Mouse (Mus musculus): ENCODE results near the gene Mllt6.
A peak's percentile ranks its signal among the peaks of the same experiment; 100 is the strongest.
"Not testable (repeated sequence)": the region's sequence is repeated elsewhere in the genome, so short reads cannot be mapped to it uniquely, and the experiment has no call there.

Gene Mllt6

GRCm38 (mm10) chr11:97714784-97715760 lies 51.9 kb downstream of the Mllt6 start:
- no peak for DNase-seq (ENCODE audit: low read depth, low spot score)

- DNase-seq (ENCODE audit: low read depth, low spot score), result no peak
Measured at GRCm38 (mm10) chr11:97716021-97716420, 52.8 kb downstream of the Mllt6 start.

- DNase-seq (ENCODE audit: low read depth, low spot score), result no peak
Measured at GRCm38 (mm10) chr11:97717369-97718280, 54.4 kb downstream of the Mllt6 start.

- DNase-seq (ENCODE audit: low read depth, low spot score), result no peak
Measured at GRCm38 (mm10) chr11:97718281-97718860, 55.2 kb downstream of the Mllt6 start.

- DNase-seq (ENCODE audit: low read depth, low spot score), result no peak
Measured at GRCm38 (mm10) chr11:97719041-97719440, 55.8 kb downstream of the Mllt6 start.

- DNase-seq (ENCODE audit: low read depth, low spot score), result no peak
Measured at GRCm38 (mm10) chr11:97721338-97721737, 58.1 kb downstream of the Mllt6 start.

- no peak for DNase-seq (ENCODE audit: low read depth, low spot score)
Measured at GRCm38 (mm10) chr11:97723709-97724108, 60.5 kb downstream of the Mllt6 start.

- DNase-seq (ENCODE audit: low read depth, low spot score), result peak; percentile 59
Measured at GRCm38 (mm10) chr11:97728311-97728710, 65.1 kb downstream of the Mllt6 start.

- no peak for DNase-seq (ENCODE audit: low read depth, low spot score)
Measured at GRCm38 (mm10) chr11:97728730-97729129, 65.5 kb downstream of the Mllt6 start.

- DNase-seq (ENCODE audit: low read depth, low spot score), result no peak
Measured at GRCm38 (mm10) chr11:97733689-97734088, 70.5 kb downstream of the Mllt6 start.

GRCm38 (mm10) chr11:97734810-97735209 lies 71.6 kb downstream of the Mllt6 start:
- DNase-seq (ENCODE audit: low read depth, low spot score), result not testable (repeated sequence)
